Mouse (Mus musculus) heart, postnatal 0 days (tissue): ENCODE data around the gene Meioc. TPM values are rescaled to one million over a fixed set of nuclear protein-coding genes. Genes with fewer than 3 reads are reported as not detected.

Experiments used
- ATAC-seq: fragments of 200-750 bp; cut with Nextera tagmentation; 2 replicates; pipeline ENCODE4 v1.8.0; 2017; ENCODE audit warnings: low read depth, moderate number of reproducible peaks, moderate library complexity; ENCODE audit not compliant: insufficient read depth
- DNase-seq: peaks from one replicate; pipeline ENCODE4 v3.0.0-alpha.2; 2016; ENCODE audit warnings: low spot score
- H3K27ac ChIP-seq: fragments of 300-500 bp; sonication (generic); 2 replicates; pipeline ENCODE4 v1.5.1; 2014; ENCODE audit warnings: low read depth, mild to moderate bottlenecking
- H3K27me3 ChIP-seq: fragments of 300-500 bp; sonication (generic); 2 replicates; pipeline ENCODE4 v1.6.1; 2014; ENCODE audit warnings: low read length, mixed read lengths; ENCODE audit not compliant: control insufficient read depth, insufficient read depth
- H3K36me3 ChIP-seq: fragments of 300-500 bp; sonication (generic); replicated peaks from 2 replicates; pipeline ENCODE4 v1.6.1; 2014; ENCODE audit warnings: low read length, mixed read lengths; ENCODE audit not compliant: control insufficient read depth, insufficient read depth
- H3K4me1 ChIP-seq: fragments of 300-500 bp; sonication (generic); 2 replicates; pipeline ENCODE4 v1.6.1; 2014; ENCODE audit warnings: antibody characterized with exemption; ENCODE audit not compliant: control insufficient read depth, insufficient read depth
- H3K4me2 ChIP-seq: fragments of 300-500 bp; sonication (generic); 2 replicates; pipeline ENCODE4 v1.6.1; 2014; ENCODE audit warnings: low read depth, mild to moderate bottlenecking, low read length, moderate library complexity
- H3K4me3 ChIP-seq: fragments of 300-500 bp; sonication (generic); 2 replicates; pipeline ENCODE4 v1.5.1; 2014; ENCODE audit warnings: low read depth, low read length
- H3K9ac ChIP-seq: fragments of 300-500 bp; sonication (generic); replicated peaks from 2 replicates; pipeline ENCODE4 v1.6.1; 2014; ENCODE audit warnings: low read depth, low read length, mixed read lengths
- H3K9me3 ChIP-seq: fragments of 300-500 bp; sonication (generic); replicated peaks from 2 replicates; pipeline ENCODE4 v1.6.1; 2016; ENCODE audit warnings: low read length; ENCODE audit not compliant: control insufficient read depth
- CTCF ChIP-seq: IDR thresholded peaks from 2 replicates; pipeline ENCODE4 v1.5.1; 2016; ENCODE audit warnings: antibody characterized with exemption, control low read depth, low read depth
- EP300 ChIP-seq: IDR thresholded peaks from 2 replicates; pipeline ENCODE4 v1.6.1; 2016; ENCODE audit warnings: antibody characterized with exemption, low read depth
- WGBS: fragments of 180-500 bp; shearing (Covaris S2); extraction: QIAGEN DNeasy Blood & Tissue Kit; methylation state at CpG from one replicate; pipeline ENCODE4 v1.1.7; 2014; 5-methylcytosine and 5-hydroxymethylcytosine counted together
- microRNA-seq: library from miRNA; unstranded; fragments of <30 nt; microRNA quantifications from one replicate; pipeline ENCODE4, GENCODE M21; 2016
- polyA plus RNA-seq: library from polyadenylated mRNA; unstranded; fragments of >200 nt; fragmentation: Nextera tagmentation; extraction: Ambion mirVana; gene quantifications from 2 replicates; pipeline ENCODE4 v1.2.1, GENCODE M21; 2015
- total RNA-seq: library from RNA; depleted of rRNA; stranded (reverse); fragments of >200 nt; gene quantifications from 2 replicates; pipeline ENCODE4 v1.2.3, GENCODE M21; 2014; ENCODE audit warnings: low replicate concordance; rRNA removed

The Meioc gene
- total and polyA plus RNA-seq, 2 experiments from 2014 or later = 0.15 TPM; not detected in 1

GRCm38 (mm10) chr11:102731366-102731765 lies 67.8 kb downstream of the Meioc start:
- TF ChIP-seq EP300 (no peak), CTCF (no peak)

More at GRCm38 (mm10) chr11:102731366-102731765, 67.8 kb downstream of the Meioc start:
- no peaks in the 10 kb centered on the region for H3K4me1 ChIP-seq
- H3K36me3 ChIP-seq = no peaks in the 10 kb centered on the region
- H3K27me3 ChIP-seq = no peaks in the 10 kb centered on the region
- WGBS = 68% methylated on average over 6 of the region's 6 CpGs
- no peak overlapping the region for H3K4me2 ChIP-seq
- no peak for DNase-seq
- no peak overlapping the region for H3K9ac ChIP-seq
- ATAC-seq = no peak
- no peaks in the 10 kb centered on the region for H3K9me3 ChIP-seq
- no peak overlapping the region for H3K27ac ChIP-seq
- H3K4me3 ChIP-seq = no peak overlapping the region

Small RNA genes lying within 50 kb of the gene (microRNA-seq; reads per million reads assigned to microRNA genes)
- not detected for gene Gm22920

Other genes starting within 250 kb of the Meioc start
- gene Grn, start 233.4 kb upstream of the Meioc start, total RNA-seq = 134 and 162 TPM in 2 replicates
- gene Grn, start 233.4 kb upstream of the Meioc start, polyA plus RNA-seq = 174 and 176 TPM in 2 replicates
- gene Fam171a2, start 216.0 kb upstream of the Meioc start, total RNA-seq = 40.8 and 58.6 TPM in 2 replicates
- 1.7 and 1.8 TPM in 2 replicates for gene Fam171a2, start 216.0 kb upstream of the Meioc start, polyA plus RNA-seq
- gene Itga2b, start 193.6 kb upstream of the Meioc start, total RNA-seq = 4.3 and 4.8 TPM in 2 replicates
- 5.4 and 5.6 TPM in 2 replicates for gene Itga2b, start 193.6 kb upstream of the Meioc start, polyA plus RNA-seq
- gene Gpatch8, start 107.3 kb upstream of the Meioc start, total RNA-seq = 13.5 and 40.8 TPM in 2 replicates
- 23.2 and 25.8 TPM in 2 replicates for gene Gpatch8, start 107.3 kb upstream of the Meioc start, polyA plus RNA-seq
- 7.9 TPM in 1 of 2 replicates, not detected in the other for gene Gm11627, start 84.3 kb upstream of the Meioc start, total RNA-seq
- 9.2 and 12.0 TPM in 2 replicates for gene Gm11627, start 84.3 kb upstream of the Meioc start, polyA plus RNA-seq
- gene Fzd2, start 59.3 kb upstream of the Meioc start, total RNA-seq = 38.1 and 47.1 TPM in 2 replicates
- 6.5 and 7.0 TPM in 2 replicates for gene Fzd2, start 59.3 kb upstream of the Meioc start, polyA plus RNA-seq
- 14.2 and 20.8 TPM in 2 replicates for gene Ccdc43, start 34.1 kb downstream of the Meioc start, total RNA-seq
- gene Ccdc43, start 34.1 kb downstream of the Meioc start, polyA plus RNA-seq = 25.5 and 28.8 TPM in 2 replicates
- 7.4 and 13.6 TPM in 2 replicates for gene Adam11, start 97.7 kb downstream of the Meioc start, total RNA-seq
- 3.2 and 3.4 TPM in 2 replicates for gene Adam11, start 97.7 kb downstream of the Meioc start, polyA plus RNA-seq
- 19.2 and 29.4 TPM in 2 replicates for gene Gjc1, start 156.0 kb downstream of the Meioc start, total RNA-seq
- 41.1 and 42.7 TPM in 2 replicates for gene Gjc1, start 156.0 kb downstream of the Meioc start, polyA plus RNA-seq
- gene Higd1b, start 172.1 kb downstream of the Meioc start, total RNA-seq = 4.6 and 38.7 TPM in 2 replicates
- gene Higd1b, start 172.1 kb downstream of the Meioc start, polyA plus RNA-seq = 11.7 and 13.2 TPM in 2 replicates
- gene Eftud2, start 217.3 kb downstream of the Meioc start, total RNA-seq = 36.6 and 42.6 TPM in 2 replicates
- 56.7 and 59.1 TPM in 2 replicates for gene Eftud2, start 217.3 kb downstream of the Meioc start, polyA plus RNA-seq
- not detected in 2 replicates for gene Ccdc103, start 217.5 kb downstream of the Meioc start, total RNA-seq
- 0.66 and 0.75 TPM in 2 replicates for gene Ccdc103, start 217.5 kb downstream of the Meioc start, polyA plus RNA-seq
- gene Fam187a, start 221.5 kb downstream of the Meioc start, total RNA-seq = not detected in 2 replicates
- not detected in 2 replicates for gene Fam187a, start 221.5 kb downstream of the Meioc start, polyA plus RNA-seq
- gene Gfap, start 237.2 kb downstream of the Meioc start, total RNA-seq = 0.46 TPM in 1 of 2 replicates, not detected in the other
- 0.04 and 0.10 TPM in 2 replicates for gene Gfap, start 237.2 kb downstream of the Meioc start, polyA plus RNA-seq